ENCODE assay signal across 13 mouse cellular contexts in the genomic region with DNA sequence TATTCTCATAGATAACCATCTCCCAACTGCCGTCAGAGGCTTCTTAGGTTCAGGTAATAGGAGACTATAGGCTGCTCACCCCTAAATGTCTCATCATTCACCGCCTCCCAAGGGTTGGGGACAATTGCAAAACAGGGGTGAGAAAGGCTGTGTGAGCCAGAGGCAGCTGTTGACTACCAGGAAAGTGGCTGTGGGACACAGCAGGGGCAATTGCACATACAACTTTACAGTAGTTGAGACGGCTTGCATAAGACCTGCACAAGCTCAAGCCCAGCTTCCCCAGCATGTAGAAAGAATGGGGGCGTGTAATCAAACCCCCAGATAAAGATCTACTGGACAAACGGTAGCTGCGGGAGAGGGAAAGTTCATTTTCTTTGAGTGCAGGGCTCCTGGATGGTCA.
"Had no signal": no experiment of that assay in that cellular context is flagged by ENCODE, and none has a peak within 500 bp of the region (broad histone marks: within the 10 kb centered on the region; RNA-seq: fewer than 3 reads in every experiment).

No protein-coding gene starts in this region.

- H3K36me3 ChIP-seq: limb, embryonic 10.5 days; liver, embryonic 12.5 days; midbrain, embryonic 15.5 days; neural tube, embryonic 12.5 days had no signal

- ATAC-seq: liver, embryonic 12.5 days; midbrain, embryonic 15.5 days had no signal

- H3K27ac ChIP-seq: kidney, postnatal 0 days; left cerebral cortex, adult 2 months; limb, embryonic 10.5 days; liver, embryonic 12.5 days; midbrain, embryonic 15.5 days; neural tube, embryonic 12.5 days had no signal

- H3K4me1 ChIP-seq: midbrain, embryonic 15.5 days; neural tube, embryonic 12.5 days had no signal

- H3K4me2 ChIP-seq: liver, embryonic 12.5 days; midbrain, embryonic 11.5 days; midbrain, embryonic 15.5 days; neural tube, embryonic 12.5 days had no signal

- H3K9me3 ChIP-seq: limb, embryonic 10.5 days; liver, embryonic 12.5 days; megakaryocyte, embryonic 14.5 days; midbrain, embryonic 15.5 days; neural tube, embryonic 12.5 days had no signal

- H3K9ac ChIP-seq: liver, embryonic 12.5 days; midbrain, embryonic 15.5 days; neural tube, embryonic 12.5 days had no signal

- H3K4me3 ChIP-seq: left cerebral cortex, adult 2 months; limb, embryonic 10.5 days; liver, embryonic 12.5 days; megakaryocyte, embryonic 14.5 days; midbrain, embryonic 15.5 days; neural tube, embryonic 12.5 days had no signal

- DNase-seq: kidney, adult 11 months; kidney, adult 9 months; lung, postnatal 36 days; retina, postnatal 1 day; thymus, postnatal 4 days had no signal

- H3K27me3 ChIP-seq: liver, embryonic 12.5 days; megakaryocyte, embryonic 14.5 days; midbrain, embryonic 15.5 days; neural tube, embryonic 12.5 days had no signal
